Mouse (Mus musculus): Measurements from ENCODE around the gene Pan3.

Gene Pan3

DNA sequence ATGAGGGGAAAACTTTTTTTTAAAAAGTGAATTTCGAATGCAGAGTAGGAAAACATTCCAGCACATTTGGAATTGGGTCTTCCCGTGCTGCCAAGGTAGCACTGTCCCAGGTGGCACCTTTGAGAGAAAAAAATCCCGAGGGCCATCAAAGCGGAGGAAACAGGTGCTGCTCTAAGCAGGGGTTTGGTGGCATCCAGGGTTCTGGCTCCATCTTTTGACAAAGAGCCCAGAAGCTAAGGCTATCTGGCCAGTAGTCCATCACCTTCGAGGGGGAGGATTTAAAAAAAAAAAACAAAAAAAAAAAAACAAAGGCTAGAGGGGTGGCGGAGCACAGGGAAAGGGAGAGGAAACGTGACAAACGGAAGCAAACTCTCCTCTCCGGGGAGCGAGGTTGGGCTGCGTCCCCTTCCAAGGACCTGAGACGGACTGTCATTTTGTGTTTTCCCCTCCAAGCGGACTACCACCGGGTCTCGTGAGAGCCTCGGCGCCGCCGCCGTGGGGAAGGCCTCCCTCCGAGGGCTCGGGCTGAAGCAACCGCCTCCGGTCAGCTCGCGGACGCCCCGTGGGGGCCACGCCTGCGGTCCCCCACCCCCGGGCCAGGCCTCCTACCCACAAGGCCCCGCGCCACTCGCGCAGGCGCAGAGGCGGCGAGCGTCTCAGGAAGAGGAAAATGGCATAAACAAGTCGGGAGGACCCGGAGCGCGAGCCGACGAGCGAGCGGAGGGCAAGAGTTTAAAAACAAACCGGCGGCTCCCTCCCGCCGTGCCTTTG lies at the start of gene Pan3:
Gene Pan3 (plus strand): TSS at position 627 of the 771 bp plus-strand sequence.
- peak; percentile 95 for DNase-seq

DNA sequence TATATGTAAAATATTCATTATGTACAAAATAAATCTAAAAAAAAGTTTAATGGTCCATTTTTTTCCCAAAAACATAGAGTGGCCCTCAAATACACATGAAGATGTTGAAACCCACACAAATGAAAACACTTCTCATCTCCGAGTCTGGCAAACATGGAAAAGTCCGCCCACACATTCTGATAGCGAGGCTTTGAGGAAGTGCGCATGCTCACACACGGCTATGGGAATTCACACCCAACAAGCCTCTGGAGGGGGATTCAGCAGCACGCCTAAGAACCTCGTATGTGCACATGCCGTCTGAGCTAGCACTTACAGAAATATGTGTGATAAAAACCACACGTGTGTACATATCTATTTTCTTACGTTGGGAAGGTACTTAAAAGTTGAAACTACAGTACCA lies 48.6 kb upstream of the Pan3 start:
- no peak for DNase-seq

DNA sequence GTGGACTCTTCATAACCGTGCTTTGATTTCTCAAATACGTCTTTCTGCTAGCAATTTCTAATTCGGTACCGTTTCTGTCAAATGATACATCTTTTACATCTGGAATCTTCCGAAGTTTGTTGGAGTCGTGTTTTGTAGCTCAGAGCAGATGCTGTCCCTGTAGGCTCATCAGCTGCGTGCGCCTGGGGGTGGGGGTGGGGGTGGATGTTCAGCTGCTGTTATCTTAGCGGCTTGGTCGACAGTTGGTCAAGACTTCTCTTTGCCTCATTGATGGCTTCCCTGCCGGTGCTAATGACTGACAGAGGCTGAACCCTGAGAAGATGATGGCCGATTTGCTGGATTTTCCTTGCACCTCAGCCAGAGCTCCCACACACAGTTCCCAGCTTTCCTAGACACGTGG lies 43.1 kb upstream of the Pan3 start:
- DNase-seq = no peak

DNA sequence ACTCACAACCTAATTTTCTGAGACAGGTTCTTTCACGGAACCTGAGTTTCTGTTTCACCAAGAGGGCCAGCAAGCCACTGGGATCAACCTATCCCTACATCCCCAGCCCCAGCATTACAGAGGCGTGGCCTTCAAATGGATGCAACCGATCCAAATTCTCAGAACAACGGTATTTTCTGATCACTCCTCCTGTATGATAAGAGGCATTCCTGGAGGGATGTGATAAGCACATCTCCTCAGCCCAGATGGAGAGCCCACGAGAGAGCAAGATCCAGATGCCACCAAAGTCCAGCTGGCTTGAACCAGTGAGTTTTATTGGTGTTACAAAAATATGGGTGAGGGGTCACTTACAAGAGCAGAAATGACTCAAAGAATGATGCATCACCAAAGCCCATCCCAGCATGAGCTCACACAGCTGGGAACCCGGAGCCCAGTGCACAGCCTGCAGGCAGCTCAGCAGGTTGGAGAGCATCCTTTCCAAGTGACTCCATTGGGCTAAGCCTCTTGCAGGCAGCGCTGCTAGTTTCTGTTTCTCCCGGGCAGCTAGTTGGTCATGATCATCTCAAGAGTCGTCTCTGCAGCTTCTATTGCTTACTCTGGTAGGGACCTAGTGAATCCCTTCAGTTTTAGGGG lies 41.5 kb upstream of the Pan3 start:
- DNase-seq = no peak

DNA sequence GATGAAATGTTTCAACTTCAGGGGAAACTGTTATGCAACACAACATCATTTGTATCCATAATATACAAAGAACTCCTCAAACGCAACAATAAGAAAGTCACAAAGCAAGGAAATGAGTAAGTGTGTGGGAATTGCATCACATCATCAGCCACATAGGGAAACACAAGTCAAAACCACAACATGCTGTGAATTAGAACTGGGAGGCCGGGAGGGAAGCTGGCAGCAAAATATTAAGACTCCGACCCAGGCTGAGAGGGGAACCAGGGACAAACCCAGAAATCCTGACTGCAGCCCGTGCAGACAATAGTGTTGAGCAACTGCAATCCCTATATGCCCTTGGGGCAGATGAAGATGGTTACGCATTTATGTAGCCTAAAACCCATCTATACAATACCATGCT lies 40.9 kb upstream of the Pan3 start:
- no peak for DNase-seq

DNA sequence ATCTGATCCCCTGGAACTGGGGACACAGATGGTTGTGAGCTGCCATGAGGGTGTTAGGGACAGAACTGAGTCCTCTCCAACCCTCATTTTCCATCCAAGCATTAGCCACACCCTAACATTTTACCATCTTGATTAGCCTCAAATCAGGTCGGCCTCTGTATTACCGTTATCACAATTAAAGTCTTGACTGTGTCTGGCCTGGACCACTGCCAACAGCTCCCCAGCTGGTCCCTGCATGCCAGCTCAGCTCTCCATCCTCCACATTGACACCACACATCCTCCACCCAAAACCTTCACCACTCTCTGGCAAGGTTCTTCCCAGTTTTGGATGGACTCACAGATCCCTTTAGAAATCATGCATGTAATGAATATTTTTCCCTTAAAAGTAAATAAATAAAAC lies 39.2 kb upstream of the Pan3 start:
- DNase-seq = no peak

DNA sequence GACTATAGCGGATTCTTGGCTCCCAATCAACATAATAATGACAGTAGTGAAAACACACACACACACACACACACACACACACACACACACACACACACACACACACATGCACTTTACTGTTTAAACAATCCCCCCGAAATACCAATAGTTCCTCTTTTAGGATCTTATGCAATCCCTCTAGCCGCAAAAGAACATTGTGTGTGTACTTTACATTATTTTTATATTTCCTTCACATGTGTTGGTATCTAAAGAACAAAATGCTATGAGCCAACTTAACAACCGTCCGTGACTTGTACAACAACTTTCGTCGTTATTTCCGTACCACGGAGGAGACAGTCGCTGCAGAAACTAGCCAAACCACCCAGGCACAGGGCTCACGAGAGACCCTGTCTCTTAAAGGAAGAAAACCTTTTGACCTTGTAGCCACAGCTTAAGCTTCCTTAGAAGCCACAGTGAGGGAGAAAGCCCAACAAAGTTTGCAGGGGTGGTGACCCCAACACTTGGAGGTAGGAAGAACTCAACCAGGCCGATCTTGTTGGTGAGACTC lies 37.2 kb upstream of the Pan3 start:
- DNase-seq = no peak

DNA sequence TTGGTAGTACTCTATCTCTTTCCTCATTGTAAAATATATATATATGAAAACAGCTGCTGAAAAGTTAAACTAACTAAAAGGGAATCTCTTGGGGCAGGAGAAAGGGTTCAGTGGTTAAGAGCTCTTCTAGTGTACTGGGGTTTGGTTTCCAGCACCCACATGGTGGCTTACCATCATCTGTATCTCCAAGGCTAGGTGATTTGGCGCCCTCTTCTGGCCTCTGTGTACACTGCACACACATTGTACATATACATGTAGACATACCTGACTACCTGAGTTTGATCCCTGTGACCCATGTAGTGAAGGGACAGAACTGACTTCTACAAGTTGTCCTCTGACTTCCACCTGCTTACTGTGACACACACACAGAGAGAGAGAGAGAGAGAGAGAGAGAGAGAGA lies 34.9 kb upstream of the Pan3 start:
- no peak for DNase-seq

DNA sequence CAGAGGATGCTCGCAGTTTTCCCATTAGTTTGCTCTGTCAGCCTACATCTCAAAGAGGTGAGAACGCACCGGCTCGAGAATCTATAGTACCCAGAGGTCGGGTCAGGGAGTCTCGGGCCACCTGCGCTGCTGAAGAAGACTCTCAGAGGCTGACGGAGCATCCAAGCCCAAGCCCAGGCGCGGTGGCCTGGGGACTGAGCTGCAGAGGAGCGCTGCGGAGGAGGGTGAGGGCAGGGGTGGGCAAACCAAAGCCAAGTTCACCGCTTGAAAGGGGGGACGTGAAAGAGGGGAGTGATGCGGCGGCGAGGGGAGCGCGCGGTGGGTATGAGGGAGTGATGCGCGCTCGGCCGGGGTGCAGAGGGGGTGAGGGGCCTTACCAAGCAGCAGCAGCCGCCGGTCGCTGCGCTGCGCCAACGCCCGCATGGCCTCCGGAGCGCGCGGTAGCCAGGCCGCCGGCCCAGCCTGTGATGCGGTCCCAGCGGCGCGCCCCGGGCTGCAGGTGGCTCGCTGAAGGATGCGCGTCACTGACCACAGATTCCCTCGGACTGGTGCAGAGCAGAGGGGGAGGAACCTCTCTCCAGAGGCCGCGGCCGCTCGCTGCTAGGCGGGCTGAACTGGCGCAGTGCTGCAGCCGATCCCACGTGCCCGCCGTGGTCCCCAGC lies 30.0 kb upstream of the Pan3 start, which contains the start of gene Flt3:
Gene Flt3 (minus strand): TSS at position 647 of the 662 bp plus-strand sequence.
- DNase-seq = no peak

DNA sequence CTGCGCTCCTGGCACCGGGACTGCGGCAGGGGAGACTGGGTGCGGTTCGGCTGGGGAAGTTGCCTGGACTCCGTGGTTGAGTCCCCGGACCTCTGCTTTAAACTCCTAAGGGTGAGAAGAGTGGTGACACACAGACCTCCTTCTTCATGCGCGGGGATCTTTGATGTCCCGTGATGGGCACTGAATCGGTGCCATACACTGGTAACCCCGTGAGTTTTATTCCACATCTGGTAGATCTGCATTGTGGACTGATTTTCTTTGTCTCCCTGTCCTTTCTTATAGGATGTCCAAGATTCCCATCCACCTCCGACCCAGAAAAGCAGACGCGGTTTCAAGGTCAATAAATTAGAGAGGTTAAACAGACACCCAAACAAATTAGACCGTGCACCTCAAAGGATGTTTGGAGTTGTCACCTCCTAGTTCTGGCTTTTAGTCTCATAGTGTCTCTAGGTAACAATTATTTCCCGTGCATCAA lies 29.4 kb upstream of the Pan3 start:
- DNase-seq = no peak

DNA sequence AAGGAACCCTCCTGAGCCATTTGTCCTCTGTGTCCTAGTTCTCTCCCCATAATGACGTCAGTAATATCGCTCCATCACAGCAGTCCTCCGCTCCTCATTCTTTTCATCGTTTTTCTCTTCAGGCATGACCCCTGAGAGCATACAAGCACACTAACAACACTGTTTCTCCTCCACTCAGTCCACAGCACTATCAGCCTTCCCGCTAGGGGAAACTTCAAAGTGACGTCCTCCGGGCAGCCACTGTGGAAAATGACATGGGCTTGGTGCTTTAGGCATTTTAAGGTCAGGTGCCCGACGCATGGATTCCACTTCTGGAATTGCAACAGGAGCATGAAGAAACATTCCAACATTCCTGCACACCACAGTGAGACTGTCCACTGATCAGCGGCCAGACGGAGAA lies 28.9 kb upstream of the Pan3 start:
- no peak for DNase-seq

DNA sequence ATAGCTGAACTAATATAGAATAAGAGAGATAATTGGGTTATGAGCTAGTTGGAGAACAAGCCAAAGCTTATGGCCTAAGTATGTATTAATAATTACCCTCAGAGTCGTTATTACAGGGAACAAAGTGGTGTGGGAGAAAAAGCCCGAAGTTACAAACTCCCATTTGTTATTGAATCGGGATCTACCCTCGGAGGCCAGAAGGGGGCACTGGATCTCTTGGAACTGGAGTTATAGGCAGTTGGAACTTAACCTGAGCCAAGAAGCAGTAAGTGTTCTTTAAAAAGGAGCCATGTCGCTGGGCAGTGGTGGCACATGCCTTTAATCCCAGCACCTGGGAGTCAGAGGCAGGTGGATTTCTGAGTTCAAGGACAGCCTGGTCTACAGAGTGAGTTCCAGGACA lies 27.5 kb upstream of the Pan3 start:
- DNase-seq = peak; percentile 36

DNA sequence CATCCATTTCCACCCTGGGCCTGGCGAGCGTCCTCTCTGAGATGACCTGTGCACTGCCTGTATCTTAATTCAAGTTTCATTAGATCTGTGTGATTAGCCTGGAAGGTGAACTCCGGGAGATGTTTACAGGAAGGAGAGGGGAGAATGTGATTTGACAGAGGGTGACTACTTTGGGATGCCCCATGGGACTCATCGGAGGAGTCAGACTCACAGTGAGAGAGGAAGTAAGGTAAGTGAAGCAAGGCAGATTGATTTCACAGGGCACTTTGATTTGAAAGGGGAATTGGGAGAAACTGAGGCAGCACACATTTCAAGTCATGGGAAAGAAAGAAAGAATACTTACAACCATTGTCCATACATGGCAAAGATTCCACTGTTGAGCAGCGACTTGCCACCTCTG lies 23.8 kb upstream of the Pan3 start:
- no peak for DNase-seq

DNA sequence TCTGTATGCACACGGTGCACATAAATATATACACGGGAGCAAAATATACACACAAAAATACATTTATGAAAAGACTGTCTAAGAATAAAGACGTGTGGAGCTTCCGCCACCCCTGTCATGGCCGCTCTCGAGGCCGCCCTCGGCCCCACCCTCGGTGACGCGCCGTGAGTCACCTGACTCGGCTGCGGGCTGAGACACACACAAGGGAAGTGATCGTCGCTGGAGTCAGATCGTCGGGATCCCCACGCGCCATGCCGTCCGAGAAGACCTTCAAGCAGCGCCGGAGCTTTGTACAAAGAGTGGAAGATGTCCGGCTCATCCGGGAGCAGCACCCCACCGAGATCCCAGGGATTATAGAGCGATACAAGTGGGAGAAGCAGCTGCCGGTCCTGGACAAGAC lies 21.2 kb upstream of the Pan3 start:
- no peak for DNase-seq

DNA sequence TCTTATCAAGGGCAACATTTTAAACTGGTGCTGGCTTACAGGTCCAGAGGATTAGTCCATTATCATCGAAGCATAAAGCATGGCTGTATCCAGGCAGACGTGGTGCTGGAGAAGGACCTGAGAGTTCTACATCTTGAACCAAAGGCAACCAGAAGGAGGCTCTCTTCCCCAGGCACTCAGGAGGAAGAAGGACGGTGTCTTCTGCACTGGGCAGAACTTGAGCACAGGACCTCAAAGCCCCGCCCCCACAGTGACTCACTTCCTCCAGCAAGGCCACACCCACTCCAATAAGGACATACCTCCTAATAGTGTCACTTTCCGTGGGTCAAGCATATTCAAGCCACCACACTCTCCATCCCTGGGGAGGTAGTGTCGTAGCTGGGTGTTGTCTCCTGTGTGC lies 19.4 kb upstream of the Pan3 start:
- no peak for DNase-seq

DNA sequence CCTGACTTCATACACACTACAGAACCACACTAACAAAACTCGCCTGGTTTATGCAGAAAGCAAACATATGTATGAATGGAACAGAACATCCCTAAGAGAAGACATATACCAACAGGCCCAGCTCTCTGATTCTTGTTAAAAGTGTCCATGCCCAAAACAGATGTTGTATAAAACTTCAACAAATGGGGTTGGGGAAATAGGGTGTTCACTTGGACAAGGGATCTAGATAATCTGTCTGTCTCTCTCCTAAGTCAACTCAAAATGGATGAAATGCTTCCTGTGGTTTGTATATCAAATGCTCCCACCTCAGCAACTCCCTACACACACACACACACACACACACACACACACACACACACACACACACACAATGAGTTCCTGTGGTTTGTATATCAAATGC lies 12.0 kb upstream of the Pan3 start:
- DNase-seq = no peak

DNA sequence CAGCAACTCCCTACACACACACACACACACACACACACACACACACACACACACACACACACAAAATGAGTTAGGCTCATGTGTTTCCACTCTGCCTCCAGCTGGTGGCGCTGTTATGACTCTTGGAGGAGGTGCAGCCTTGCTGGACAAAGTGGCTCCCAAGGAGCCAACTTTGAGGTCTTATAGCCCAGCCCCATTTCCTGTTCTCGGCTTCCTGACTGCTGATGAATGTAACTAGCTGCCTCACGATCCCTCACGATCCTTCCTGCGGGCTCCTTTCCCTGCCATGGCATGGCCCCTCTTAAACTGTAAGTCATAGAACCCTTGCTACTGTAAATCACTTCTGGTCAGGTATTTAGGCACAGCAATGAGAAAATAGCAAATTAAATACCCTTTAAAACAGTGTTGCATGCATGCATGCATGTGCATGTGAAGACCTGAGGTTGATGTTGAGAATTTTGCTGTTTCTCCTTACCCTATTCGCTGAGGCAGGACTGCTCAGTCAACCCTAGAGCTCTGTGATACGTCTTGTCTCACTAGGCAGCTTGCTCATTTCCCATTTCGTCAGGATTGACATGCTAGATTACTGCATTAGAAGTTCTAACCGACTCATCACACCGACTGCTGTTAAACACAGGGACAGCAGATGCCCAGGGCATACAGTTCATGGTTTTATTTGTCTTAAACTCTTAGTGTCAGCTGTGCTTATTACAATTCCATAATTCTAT lies 11.4 kb upstream of the Pan3 start:
- DNase-seq = no peak

DNA sequence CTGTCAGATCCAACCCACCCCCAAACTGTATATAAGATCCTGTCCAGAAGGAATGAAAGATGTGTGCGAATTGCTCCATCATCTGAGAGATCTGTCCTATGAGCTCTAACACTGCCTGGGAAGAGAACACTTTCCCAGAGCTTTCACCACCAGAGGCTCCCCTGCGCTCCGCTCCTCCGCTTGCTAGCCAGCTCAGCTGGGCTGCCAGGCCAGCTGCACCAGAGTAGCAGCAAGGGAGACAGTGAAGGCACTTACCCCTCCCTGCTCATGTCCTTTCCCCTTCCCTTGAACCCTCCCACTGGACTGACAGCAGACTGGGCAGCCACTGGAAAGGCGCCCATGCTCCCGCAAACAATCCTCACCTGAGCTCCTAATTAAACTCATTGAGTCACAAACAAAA lies 6.3 kb upstream of the Pan3 start:
- DNase-seq = no peak

DNA sequence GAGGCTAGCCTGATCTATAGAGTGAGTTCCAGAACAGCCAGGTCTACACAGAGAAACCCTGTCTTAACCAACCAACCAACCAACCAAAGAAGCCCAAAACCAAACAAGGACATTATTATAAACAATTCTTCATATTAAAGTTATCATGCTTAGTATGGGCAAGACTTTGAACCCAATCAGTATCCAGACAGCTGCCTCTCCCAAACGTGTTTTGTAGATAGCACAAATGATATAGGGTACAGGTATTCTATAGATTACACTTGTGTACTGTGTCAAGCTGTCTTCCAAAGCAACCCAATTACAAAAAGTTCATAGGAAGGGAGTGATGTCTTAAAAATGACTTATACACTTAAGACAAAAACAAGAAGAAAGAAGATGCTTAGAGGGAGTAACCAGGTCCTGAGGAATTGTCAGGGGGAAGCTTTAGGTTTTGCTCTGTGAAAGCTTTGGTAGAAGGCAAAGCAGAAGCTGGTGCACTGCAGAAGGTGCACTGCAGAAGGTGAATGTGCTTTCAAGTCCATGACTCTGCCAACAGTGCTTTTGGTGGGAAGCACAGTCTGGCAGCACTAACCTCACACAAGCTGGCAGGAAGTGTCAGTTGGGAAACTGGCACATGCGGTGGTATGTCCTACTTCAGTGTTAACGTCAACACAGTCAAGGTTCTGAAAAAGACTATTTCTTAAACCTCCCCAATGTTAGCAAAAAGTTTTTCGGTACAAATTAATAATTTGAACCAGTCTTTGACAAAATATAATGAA lies 3.7 kb upstream of the Pan3 start:
- no peak for DNase-seq

DNA sequence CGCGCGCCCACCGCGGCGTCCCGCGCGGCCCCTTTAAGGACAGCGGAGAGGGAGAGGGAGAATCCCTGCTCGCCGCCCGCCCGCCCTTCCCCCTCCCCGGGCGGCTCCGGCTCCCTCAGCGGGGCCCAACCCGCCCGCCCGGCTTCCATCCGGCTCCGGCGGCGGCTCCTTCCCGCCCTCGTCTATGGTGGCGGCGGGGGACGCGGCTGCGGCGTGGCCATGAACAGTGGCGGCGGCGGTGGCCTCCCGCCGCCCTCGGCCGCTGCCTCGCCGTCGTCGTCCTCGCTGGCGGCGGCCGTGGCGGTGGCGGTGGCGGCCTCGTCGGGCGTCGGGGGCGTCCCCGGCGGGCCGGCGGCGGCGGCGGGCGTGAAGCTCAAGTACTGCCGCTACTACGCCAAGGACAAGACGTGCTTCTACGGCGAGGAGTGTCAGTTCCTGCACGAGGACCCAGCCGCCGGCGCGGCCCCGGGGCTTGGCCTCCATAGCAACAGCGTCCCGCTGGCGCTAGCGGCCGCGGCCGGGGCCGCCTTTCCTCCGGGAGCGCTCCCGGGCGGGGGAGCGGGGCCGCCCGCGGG lies 487 bp downstream of the Pan3 start:
- peak; percentile 26 for DNase-seq

DNA sequence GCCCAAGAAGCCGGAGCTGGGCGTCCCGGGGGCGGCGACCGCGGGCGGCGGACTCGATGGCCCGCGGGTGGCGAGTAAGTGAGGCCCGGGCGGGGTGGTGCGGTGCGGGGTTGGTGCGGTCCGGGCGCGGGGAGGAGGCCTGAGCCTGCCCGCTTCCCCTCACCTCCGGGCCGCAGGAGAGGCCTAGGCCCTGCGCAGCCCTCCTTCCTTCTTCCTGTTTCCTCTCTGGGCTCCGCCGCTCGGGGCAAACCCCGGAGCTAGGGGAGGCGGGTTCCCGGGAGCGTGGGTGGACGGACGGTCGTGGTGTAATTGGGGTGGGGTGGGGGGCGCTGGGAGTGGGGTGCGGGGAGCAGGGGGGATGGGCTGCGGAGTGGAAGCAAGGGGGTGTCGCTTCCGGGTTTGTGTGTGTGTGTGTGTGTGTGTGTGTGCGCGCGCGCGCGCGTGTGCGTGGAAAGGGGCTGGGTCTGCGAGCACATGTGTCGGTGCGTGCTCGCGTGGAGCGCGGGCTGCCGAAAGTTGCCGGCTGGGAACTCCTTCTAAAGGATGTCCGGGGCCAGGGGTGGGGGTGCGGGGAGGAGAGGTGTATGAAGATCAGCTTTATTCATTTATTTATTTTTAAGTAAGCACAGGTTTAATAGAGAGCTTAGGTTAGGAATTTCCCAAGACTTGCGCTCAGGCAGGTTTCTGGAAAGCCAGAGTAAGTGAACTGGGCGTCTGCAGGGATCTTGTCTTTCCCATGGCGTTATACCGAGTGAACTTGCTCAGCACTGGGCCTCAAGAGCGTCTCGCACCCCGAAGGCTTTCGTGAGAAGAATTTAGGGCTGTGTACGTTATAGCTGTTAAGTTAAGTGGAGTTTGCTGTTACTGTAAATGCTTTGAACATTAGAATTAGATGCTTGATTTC lies 1.2 kb downstream of the Pan3 start:
- peak; percentile 64 for DNase-seq
